Mouse (Mus musculus) CD4-positive, CD25-positive, alpha-beta regulatory T cell, adult 2 months (primary cell): ENCODE measurements around the gene Mad1l1.

Source experiments
- DNase-seq: peaks from one replicate; pipeline ENCODE4 v3.0.0-alpha.2; 2012; ENCODE audit warnings: low read depth, low spot score

Gene Mad1l1

DNA sequence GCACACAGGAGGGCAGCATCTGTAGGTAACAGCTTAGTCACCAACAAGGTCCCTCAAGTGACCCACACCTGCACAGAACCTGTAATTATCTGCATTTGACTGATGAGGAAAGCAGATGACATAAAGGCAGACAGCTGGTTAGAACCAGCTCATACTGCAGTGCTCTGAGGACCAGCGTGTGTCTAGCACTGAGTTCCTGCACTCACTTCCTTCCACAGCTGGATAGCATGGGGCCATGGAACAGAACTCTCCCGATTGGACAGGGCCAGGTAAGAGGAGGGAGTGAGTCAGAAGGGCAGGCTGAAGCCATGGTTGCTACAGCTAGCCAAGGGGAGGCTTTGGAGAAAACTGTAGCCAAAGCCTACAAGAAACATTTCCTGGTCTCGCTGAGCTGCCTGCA, 259.0 kb downstream of the Mad1l1 start:
- DNase-seq, result no peak

DNA sequence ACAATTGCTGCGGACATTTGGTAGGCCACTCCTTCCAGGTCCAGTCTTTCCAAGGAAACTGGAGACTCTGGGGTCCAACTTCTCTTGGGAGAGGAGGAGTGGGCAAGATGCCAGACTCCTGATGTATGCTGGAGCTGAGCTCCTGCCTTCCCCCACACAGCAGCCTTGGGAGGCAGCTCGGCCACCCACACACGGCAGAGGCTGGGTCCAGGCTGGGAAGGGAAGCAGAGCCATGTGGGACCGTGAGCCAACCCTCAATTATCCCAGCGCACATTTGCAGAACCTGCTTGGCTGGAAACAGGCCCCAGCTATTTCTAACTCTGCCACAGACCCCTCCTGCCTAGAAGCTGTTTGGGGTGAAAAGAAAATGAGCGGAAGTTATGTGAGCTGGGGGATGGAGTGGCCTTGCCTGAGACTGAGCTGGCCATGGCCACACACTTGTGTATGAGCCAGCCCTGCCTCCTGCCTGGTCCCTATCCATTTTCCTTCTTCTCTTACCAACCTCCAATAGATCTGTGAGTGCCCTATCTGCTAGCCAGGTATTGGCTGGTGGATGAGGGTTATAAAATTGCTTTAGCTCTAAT, 260.0 kb downstream of the Mad1l1 start:
- no peak for DNase-seq

GRCm38 (mm10) chr5:140056291-140056690, 265.1 kb downstream of the Mad1l1 start:
- no peak for DNase-seq

DNA sequence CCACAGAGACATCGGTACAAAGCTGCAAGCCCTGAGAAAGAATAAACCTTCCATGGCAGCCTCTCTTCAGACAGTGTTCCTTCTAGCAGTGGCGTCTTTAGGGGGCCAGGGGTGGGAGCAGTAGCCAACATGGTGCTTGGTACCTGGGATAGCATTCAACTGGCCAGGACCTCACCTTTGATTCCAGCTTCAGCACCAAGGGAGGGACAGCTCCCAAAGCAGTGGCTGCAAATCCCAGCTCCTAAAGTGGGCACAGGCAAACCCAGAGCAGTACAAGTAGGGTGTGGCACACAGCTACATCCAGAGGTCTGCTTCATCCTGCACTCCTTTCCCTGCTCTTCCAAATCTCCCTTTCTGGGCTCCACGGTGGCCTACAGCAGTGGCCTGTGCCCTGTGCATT, 265.9 kb downstream of the Mad1l1 start:
- DNase-seq, result no peak

DNA sequence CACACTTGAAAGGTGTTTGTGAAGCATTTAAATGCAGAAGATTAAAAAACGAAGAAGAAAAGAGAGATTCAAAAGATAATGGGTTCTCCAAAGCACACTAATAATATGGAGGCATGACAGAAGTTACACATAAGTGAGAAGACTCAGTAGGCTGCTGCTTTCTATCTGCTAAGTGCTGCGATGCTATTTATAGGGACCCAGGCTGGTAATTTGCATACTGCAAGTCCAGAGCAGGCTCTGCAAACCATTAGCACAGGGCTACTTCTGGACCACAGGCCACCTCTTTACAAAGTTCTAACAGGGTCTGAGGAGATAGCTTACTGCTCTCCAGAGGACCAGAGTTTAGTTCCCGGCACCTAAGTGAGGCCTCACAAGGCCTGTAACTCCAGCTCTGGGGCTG, 267.7 kb downstream of the Mad1l1 start:
- DNase-seq, result no peak

- DNase-seq, result no peak
Measured at GRCm38 (mm10) chr5:140052405-140052804, 268.9 kb downstream of the Mad1l1 start.

GRCm38 (mm10) chr5:140045453-140045852, 275.9 kb downstream of the Mad1l1 start:
- DNase-seq, result no peak

DNA sequence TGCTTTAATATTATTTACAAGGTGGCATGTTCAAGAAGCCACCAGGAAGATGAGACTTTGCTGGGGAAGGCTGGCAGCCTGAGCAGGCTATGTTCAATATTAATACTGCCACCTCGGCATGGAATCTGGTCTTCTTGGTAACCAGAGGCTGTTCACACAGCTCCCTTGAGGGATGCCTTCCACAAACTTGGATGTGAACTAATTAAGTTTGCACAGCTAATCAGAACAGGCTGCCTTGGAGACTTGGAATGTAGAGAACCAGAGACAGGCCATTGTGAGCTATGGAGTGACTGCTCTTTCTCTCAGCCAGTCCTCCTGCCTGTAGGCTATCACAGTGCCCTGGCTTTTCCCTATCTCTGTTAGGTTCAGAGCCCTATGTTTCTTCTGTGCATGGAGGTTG, 278.4 kb downstream of the Mad1l1 start:
- no peak for DNase-seq

- peak; percentile 9 for DNase-seq
Measured at GRCm38 (mm10) chr5:140042002-140042611, 279.2 kb downstream of the Mad1l1 start.

DNA sequence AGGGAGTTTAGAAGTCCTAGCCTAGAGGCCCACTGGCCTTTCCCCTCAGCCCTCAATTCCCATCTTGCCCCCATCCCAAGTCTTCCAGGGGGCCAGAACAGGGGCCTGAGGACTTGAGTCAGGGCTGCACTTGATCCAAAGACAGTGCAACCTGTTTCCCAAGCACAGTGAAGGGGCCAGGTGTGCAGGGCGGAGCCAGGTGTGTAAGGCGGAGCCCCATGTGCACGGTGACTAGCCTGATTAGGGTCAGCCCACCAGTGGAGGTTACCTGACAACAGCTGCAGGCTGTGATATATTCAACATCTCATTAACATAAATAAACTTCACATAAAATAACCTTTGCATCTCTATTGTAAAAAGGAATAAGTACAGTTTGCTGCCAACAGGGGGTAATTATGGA, 280.3 kb downstream of the Mad1l1 start:
- DNase-seq, result no peak

GRCm38 (mm10) chr5:140037587-140038233, 283.6 kb downstream of the Mad1l1 start:
- DNase-seq, result peak; percentile 16

DNA sequence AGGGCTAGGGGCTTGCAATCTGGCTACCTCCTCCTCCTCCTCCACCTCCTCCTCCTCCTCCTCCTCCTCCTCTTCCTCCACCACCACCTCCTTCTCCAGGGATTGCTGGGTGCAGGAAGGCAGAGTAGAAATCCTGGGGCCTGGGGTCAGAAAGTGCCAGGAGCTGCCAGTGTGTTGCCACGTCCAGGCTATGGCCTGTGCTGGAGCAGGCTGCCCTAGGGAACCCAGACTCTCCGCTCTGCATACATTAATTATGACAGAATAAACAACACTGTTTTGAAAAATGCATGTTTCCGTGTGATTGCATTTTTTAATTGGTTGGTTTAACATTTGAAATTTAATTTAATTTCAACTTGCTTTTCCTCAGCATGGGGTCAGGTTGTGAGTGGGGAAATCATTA, 285.7 kb downstream of the Mad1l1 start:
- no peak for DNase-seq

DNA sequence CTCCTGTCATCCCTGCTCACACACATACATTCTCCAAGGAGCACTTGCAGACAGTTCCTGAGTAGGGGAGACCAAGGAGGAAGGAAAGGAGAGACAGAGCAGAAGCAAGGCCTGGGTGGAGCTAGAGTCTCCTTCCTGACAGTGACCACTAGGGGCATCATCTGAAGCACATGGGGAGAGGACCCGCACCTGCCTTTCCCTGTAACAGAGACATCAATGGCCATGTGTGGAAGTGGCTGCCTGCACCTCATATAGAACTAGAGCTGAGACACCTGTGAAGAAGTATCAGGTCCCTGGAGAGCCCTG, 286.4 kb downstream of the Mad1l1 start:
- peak; percentile 30 for DNase-seq

- no peak for DNase-seq
Measured at GRCm38 (mm10) chr5:140034300-140035024, 286.9 kb downstream of the Mad1l1 start.

GRCm38 (mm10) chr5:140026366-140026765, 295.0 kb downstream of the Mad1l1 start:
- DNase-seq, result no peak

DNA sequence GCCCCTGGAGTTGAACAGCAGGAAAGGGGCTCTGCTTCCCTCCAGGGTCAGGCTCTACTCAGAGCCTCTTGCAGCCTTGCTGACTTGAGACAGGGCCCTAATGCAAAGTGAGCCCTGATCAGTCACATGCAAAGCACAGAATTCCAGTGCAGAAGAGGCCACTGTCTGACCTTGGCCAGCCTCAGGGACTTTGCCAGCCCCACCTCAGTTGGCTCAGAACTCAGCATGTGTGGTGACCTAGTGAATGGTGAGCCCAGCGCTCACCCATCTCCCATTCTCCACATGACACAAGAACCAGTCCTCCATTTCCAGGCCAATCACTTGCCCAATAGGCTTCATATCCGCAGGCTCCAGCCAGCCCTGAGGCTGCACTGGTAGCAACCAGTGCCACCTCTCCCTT, 296.1 kb downstream of the Mad1l1 start:
- DNase-seq, result no peak

DNA sequence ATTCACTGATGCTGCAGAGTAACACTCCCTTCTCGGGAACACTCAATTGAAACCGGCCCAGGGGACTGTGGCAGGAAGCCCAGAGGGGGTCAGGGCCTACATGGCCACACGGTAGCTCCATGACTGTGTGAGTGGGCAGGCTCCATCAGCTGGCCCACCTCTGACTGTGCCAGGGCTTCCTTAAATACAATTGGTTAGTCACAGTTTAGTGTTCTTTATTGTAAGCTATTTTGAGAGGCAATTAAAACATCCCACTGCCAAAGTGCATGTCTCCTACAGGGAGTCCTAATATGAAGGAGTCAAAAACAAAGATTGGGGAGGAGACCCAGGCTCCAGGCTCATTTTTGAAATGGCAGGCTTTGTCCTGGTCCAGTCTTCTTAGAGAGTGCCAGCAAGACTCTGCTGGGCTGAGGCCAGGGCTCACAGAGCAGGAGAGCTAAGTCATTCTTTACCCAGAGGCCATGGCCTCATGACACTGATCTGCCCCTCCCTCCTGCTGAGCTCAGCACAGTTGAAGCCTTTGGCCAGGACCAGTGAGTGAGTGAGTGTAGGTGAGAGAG, 297.3 kb downstream of the Mad1l1 start:
- DNase-seq, result no peak

- DNase-seq, result no peak
Measured at GRCm38 (mm10) chr5:140022861-140023260, 298.5 kb downstream of the Mad1l1 start.

GRCm38 (mm10) chr5:140021755-140022154, 299.6 kb downstream of the Mad1l1 start:
- no peak for DNase-seq

- DNase-seq, result no peak
Measured at GRCm38 (mm10) chr5:140019616-140020015, 301.7 kb downstream of the Mad1l1 start.

GRCm38 (mm10) chr5:140018780-140019179, 302.6 kb downstream of the Mad1l1 start:
- no peak for DNase-seq

DNA sequence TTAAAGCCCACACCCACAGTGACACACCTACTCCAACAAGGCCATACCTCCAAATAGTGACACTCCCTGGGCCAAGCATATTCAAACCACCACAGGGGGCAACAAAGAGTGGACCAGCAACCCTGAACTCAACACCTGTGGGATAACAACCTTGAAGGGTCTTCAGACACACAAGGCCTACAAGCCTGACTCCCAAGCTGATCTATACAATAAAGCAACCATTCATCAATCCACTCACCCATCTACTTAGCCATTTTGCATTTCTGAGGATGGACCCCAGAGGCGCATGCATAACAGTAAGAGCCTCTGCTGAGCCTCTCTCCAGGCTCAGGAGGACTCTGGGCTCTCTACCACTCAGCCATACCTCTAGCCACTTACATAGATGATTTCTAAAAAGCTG, 304.5 kb downstream of the Mad1l1 start:
- DNase-seq, result no peak

DNA sequence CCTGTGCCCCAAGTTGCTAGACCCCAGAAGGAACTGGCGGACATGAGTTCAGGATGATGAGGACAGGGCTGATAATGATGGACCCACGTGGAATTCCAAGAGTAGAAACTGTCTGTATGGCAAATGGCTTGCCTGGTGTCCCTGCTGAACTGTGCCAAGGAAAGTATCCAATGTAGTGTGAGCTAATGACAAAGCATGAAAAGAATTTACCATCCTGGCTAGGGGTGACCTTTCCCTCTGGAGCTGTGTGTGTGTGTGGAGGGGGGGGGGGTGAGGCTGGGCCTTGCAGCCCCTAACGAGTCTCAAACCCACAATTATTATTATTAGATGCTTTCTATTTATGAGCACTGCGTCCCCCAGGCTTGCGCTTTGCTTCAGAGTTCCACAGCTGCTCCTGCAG, 307.7 kb downstream of the Mad1l1 start:
- no peak for DNase-seq
